Mouse (Mus musculus) lung, adult 10 weeks (tissue): ENCODE data around the gene Olfr117. TPM values are rescaled to one million over a fixed set of nuclear protein-coding genes. Genes with fewer than 3 reads are reported as not detected.

Source experiments
- polyA plus RNA-seq: library from polyadenylated mRNA; stranded (reverse); fragments of 350-450 nt; fragmentation: Illumina TruSeq; extraction: RNeasy Lipid Tissue Mini Kit (QIAGEN cat#74804); gene quantifications from one replicate; pipeline ENCODE4 v1.2.3, GENCODE M21; 2014; ENCODE audit warnings: low read depth, low replicate concordance; ENCODE audit not compliant: insufficient read depth

The Olfr117 gene
- polyA plus RNA-seq, result not detected

GRCm38 (mm10) chr17:37663682-37664081, at the start of gene Olfr117:
Olfr117 (minus strand) TSS chr17:37663782.

GRCm38 (mm10) chr17:37696264-37696663, 32.7 kb upstream of the Olfr117 start, which contains the start of gene Olfr119:
Olfr119 (plus strand) TSS chr17:37696564.

DNA sequence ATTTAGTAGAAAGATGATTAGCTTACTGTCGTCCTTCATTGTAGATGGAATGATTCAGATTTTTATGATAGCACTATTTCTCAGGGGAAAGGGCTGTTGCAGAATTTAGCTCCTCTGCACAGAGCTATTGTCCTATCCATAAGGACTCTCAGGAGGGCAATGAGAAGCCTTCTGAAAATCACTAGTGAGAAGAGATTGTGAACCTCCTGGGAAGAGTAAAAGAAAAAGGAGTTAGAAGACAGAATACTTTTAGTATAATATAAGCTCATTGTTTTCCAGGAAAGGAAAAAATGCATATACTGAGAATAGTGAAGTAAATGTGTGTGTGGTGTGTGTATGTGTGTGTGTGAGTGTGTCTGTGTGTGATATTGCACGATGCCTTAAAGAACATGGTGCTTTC, 3.1 kb upstream of the Olfr117 start, which contains the start of gene Olfr118:
TSS of gene Olfr118 (plus strand) at position 301 of the 400 bp plus-strand sequence.

DNA sequence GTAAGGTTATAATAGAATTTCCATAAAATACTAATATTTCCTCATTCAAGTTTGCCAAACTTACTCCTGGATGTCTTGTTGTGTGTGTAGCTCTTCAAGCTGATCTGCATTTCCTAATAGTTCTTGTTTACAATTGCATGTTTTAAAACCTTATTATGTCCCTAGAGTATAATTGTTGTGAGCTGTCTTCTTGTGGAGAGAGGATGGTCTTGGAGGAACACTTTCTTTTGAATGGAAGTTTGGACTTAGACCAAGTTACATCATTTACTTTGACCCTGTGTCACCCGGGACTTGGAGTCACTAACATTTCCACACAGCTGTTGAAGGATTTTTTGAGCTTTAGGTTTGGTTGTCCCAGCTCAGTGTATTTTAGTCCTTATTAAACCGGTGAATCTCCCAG, 36.6 kb downstream of the Olfr117 start, which contains the start of the genes Olfr115 and Olfr116:
TSS of gene Olfr115 (minus strand) at position 101 of the 400 bp plus-strand sequence.
TSS of gene Olfr116 (minus strand) at position 191 of the 400 bp plus-strand sequence.

Other genes with a start within 250 kb of the Olfr117 start
- not detected for gene Olfr108, start 218.3 kb downstream of the Olfr117 start, polyA plus RNA-seq
- gene Olfr109, start 204.9 kb downstream of the Olfr117 start, polyA plus RNA-seq, result not detected
- 0.43 TPM for gene H2-M2, start 180.2 kb downstream of the Olfr117 start, polyA plus RNA-seq
- gene Olfr110, start 171.3 kb downstream of the Olfr117 start, polyA plus RNA-seq, result not detected
- not detected for gene Olfr111, start 155.8 kb downstream of the Olfr117 start, polyA plus RNA-seq
- not detected for gene Olfr112, start 94.3 kb downstream of the Olfr117 start, polyA plus RNA-seq
- not detected for gene Olfr113, start 86.1 kb downstream of the Olfr117 start, polyA plus RNA-seq
- gene Olfr114, start 71.0 kb downstream of the Olfr117 start, polyA plus RNA-seq, result not detected
- gene Olfr115, start 36.7 kb downstream of the Olfr117 start, polyA plus RNA-seq, result not detected
- not detected for gene Olfr116, start 36.6 kb downstream of the Olfr117 start, polyA plus RNA-seq
- not detected for gene Olfr118, start 3.2 kb upstream of the Olfr117 start, polyA plus RNA-seq
- gene Olfr119, start 32.8 kb upstream of the Olfr117 start, polyA plus RNA-seq, result not detected
- gene Olfr120, start 58.0 kb upstream of the Olfr117 start, polyA plus RNA-seq, result not detected
- not detected for gene Olfr121, start 85.1 kb upstream of the Olfr117 start, polyA plus RNA-seq
- gene Olfr122, start 104.8 kb upstream of the Olfr117 start, polyA plus RNA-seq, result not detected
- gene Olfr123, start 129.7 kb upstream of the Olfr117 start, polyA plus RNA-seq, result not detected
- not detected for gene Olfr124, start 136.1 kb upstream of the Olfr117 start, polyA plus RNA-seq
- gene Olfr125, start 169.2 kb upstream of the Olfr117 start, polyA plus RNA-seq, result not detected
- not detected for gene Olfr126, start 183.7 kb upstream of the Olfr117 start, polyA plus RNA-seq
- not detected for gene Olfr127, start 236.7 kb upstream of the Olfr117 start, polyA plus RNA-seq